Mouse (Mus musculus) ES-Bruce4 (cell line): ENCODE measurements around the gene Sirpa.

Experiments used
- CTCF ChIP-seq: IDR thresholded peaks from one replicate; pipeline ENCODE4 v1.8.1; 2011; ENCODE audit warnings: low read depth, low read length
- EP300 ChIP-seq: IDR thresholded peaks from 2 replicates; pipeline ENCODE4 v1.6.1; 2011; ENCODE audit warnings: low read depth, low read length; ENCODE audit not compliant: insufficient read depth
- POLR2A ChIP-seq: IDR thresholded peaks from one replicate; pipeline ENCODE4 v1.8.1; 2011; ENCODE audit warnings: low read length; ENCODE audit not compliant: insufficient read depth

DNA sequence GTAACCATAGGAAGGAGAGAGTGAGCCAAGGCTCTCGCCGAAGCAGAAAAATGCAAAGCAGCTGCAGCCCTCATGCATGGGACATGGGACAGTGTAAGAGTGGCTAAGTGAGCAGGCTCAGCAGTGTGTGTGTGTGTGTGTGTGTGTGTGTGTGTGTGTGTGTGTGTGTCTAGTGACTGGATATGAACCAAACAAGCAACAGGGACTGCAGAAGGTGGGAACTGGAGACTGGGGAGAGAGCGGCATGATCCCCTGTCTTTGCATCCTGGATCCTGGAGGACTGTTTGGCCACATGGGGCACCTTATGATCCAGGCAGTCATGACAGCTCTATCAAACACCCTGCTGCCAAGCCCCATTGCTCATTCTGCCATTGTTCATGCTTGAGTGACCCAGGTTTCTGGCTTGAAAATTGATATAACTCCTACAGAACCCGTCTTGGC is 34.0 kb downstream of the Sirpa start:
- TF ChIP-seq CTCF (no peak), POLR2A (no peak), EP300 (no peak)
